Mouse (Mus musculus) cerebellum, postnatal 25 days (tissue): ENCODE results near the gene Eml1.

Experiments
- DNase-seq, 2 experiments: peaks; one replicate each; pipeline ENCODE4 v3.0.0; 2021; ENCODE audit warnings: mixed read lengths in 2 of 2

Eml1 gene

GRCm38 (mm10) chr12:108422858-108423631, 52.3 kb downstream of the Eml1 start:
- DNase-seq, result peak; percentile 94 to 96

GRCm38 (mm10) chr12:108430964-108431363, 60.2 kb downstream of the Eml1 start:
- DNase-seq, result no peak

GRCm38 (mm10) chr12:108431714-108432113, 61.0 kb downstream of the Eml1 start:
- DNase-seq, result no peak

GRCm38 (mm10) chr12:108432578-108432977, 61.8 kb downstream of the Eml1 start:
- DNase-seq, result peak; percentile 77 to 81

- peak; percentile 39 to 56 for DNase-seq
Observed at GRCm38 (mm10) chr12:108433030-108433429, 62.3 kb downstream of the Eml1 start.

GRCm38 (mm10) chr12:108433498-108433897, 62.7 kb downstream of the Eml1 start:
- DNase-seq, result no peak

- no peak for DNase-seq
Observed at GRCm38 (mm10) chr12:108435444-108436015, 64.8 kb downstream of the Eml1 start.

GRCm38 (mm10) chr12:108436029-108436923, 65.5 kb downstream of the Eml1 start:
- no peak for DNase-seq

- DNase-seq, result no peak
Observed at GRCm38 (mm10) chr12:108437446-108437845, 66.7 kb downstream of the Eml1 start.

GRCm38 (mm10) chr12:108443271-108443670, 72.5 kb downstream of the Eml1 start:
- DNase-seq, result no peak

GRCm38 (mm10) chr12:108443708-108444107, 73.0 kb downstream of the Eml1 start:
- DNase-seq, result no peak

- no peak for DNase-seq
Observed at GRCm38 (mm10) chr12:108444166-108445115, 73.7 kb downstream of the Eml1 start.

- peak; percentile 51 to 61 for DNase-seq
Observed at GRCm38 (mm10) chr12:108446721-108447120, 76.0 kb downstream of the Eml1 start.

GRCm38 (mm10) chr12:108448396-108448795, 77.6 kb downstream of the Eml1 start:
- DNase-seq, result no peak

GRCm38 (mm10) chr12:108449935-108450334, 79.2 kb downstream of the Eml1 start:
- DNase-seq, result no peak

- DNase-seq, result no peak
Observed at GRCm38 (mm10) chr12:108450546-108450945, 79.8 kb downstream of the Eml1 start.

- DNase-seq, result peak in 1 of 2 experiments; percentile 46
Observed at GRCm38 (mm10) chr12:108452151-108452874, 81.6 kb downstream of the Eml1 start.

- DNase-seq, result no peak
Observed at GRCm38 (mm10) chr12:108453561-108454044, 82.8 kb downstream of the Eml1 start.

GRCm38 (mm10) chr12:108455004-108455403, 84.2 kb downstream of the Eml1 start:
- DNase-seq, result peak; percentile 80 to 87

- DNase-seq, result no peak
Observed at GRCm38 (mm10) chr12:108472898-108473297, 102.1 kb downstream of the Eml1 start.

- no peak for DNase-seq
Observed at GRCm38 (mm10) chr12:108474440-108474839, 103.7 kb downstream of the Eml1 start.
